Mouse (Mus musculus) hindbrain, embryonic 10.5 days (tissue): ENCODE data around the gene Zfp277. TPM values are rescaled to one million over a fixed set of nuclear protein-coding genes. Genes with fewer than 3 reads are reported as not detected.

Experiments
- DNase-seq: peaks from one replicate; pipeline ENCODE4 v3.0.0-alpha.2; 2017; ENCODE audit warnings: low spot score
- H3K27ac ChIP-seq: fragments of 300-500 bp; sonication (generic); 2 replicates; pipeline ENCODE4 v1.5.1; 2016; ENCODE audit warnings: mild to moderate bottlenecking, moderate library complexity
- H3K27me3 ChIP-seq: fragments of 300-500 bp; sonication (generic); 2 replicates; pipeline ENCODE4 v1.6.1; 2016; ENCODE audit warnings: mild to moderate bottlenecking; ENCODE audit not compliant: poor library complexity, insufficient read depth, severe bottlenecking
- H3K36me3 ChIP-seq: fragments of 300-500 bp; sonication (generic); 2 replicates; pipeline ENCODE4 v1.6.1; 2016; ENCODE audit warnings: mild to moderate bottlenecking, moderate library complexity
- H3K4me1 ChIP-seq: fragments of 300-500 bp; sonication (generic); replicated peaks from 2 replicates; pipeline ENCODE4 v1.6.1; 2016; ENCODE audit warnings: mild to moderate bottlenecking
- H3K4me3 ChIP-seq: fragments of 300-500 bp; sonication (generic); 2 replicates; pipeline ENCODE4 v1.5.1; 2016; ENCODE audit warnings: mild to moderate bottlenecking, moderate library complexity
- H3K9me3 ChIP-seq: fragments of 300-500 bp; sonication (generic); 2 replicates; pipeline ENCODE4 v1.6.1; 2016; ENCODE audit warnings: mild to moderate bottlenecking, moderate library complexity
- WGBS: fragments of 180-500 bp; shearing (Covaris S2); methylation state at CpG from one replicate; pipeline ENCODE4 v1.1.7; 2016; 5-methylcytosine and 5-hydroxymethylcytosine counted together
- polyA plus RNA-seq: library from polyadenylated mRNA; unstranded; fragments of >200 nt; fragmentation: Nextera tagmentation; extraction: Ambion mirVana; gene quantifications from 2 replicates; pipeline ENCODE4 v1.2.1, GENCODE M21; 2016

The Zfp277 gene
- polyA plus RNA-seq, 1 experiment from 2014 or later, result 36.0 TPM

GRCm38 (mm10) chr12:40462693-40463235 is 17.1 kb upstream of the Zfp277 start:
- 42% methylated on average over 7 of the region's 7 CpGs for WGBS
- H3K27me3 ChIP-seq, result no peaks in the 10 kb centered on the region
- H3K9me3 ChIP-seq, result no peaks in the 10 kb centered on the region
- H3K27ac ChIP-seq, result no peak overlapping the region; the same call in 1 of the 2 replicates
- DNase-seq, result no peak
- peaks cover 56% of the 10 kb centered on the region for H3K4me1 ChIP-seq
- no peaks in the 10 kb centered on the region for H3K36me3 ChIP-seq
- H3K4me3 ChIP-seq, result no peak overlapping the region

GRCm38 (mm10) chr12:40459673-40460265 is 14.1 kb upstream of the Zfp277 start:
- DNase-seq, result no peak
- Histone ChIP-seq H3K9me3 (no peaks in the 10 kb centered on the region), H3K27ac (peak overlapping the region; percentile 4; the same call in 1 of the 2 replicates), H3K4me3 (no peak overlapping the region), H3K36me3 (no peaks in the 10 kb centered on the region), H3K4me1 (peaks cover 37% of the 10 kb centered on the region), H3K27me3 (no peaks in the 10 kb centered on the region)
- WGBS, result 76% methylated on average over 6 of the region's 6 CpGs

GRCm38 (mm10) chr12:40458977-40459376 is 13.3 kb upstream of the Zfp277 start:
- Histone ChIP-seq H3K4me3 (no peak overlapping the region), H3K36me3 (no peaks in the 10 kb centered on the region), H3K27ac (no peak overlapping the region), H3K27me3 (no peaks in the 10 kb centered on the region), H3K9me3 (no peaks in the 10 kb centered on the region), H3K4me1 (peaks cover 29% of the 10 kb centered on the region)
- 70% methylated on average over 3 of the region's 3 CpGs for WGBS
- DNase-seq, result no peak

GRCm38 (mm10) chr12:40456517-40456916 is 10.8 kb upstream of the Zfp277 start:
- no peaks in the 10 kb centered on the region for H3K9me3 ChIP-seq
- H3K27me3 ChIP-seq, result no peaks in the 10 kb centered on the region
- H3K4me3 ChIP-seq, result no peak overlapping the region
- no peak overlapping the region for H3K27ac ChIP-seq
- H3K4me1 ChIP-seq, result peaks cover 12% of the 10 kb centered on the region
- peaks cover 4% of the 10 kb centered on the region; the same call in 1 of the 2 replicates for H3K36me3 ChIP-seq
- DNase-seq, result no peak
- 90% methylated on average over 2 of the region's 2 CpGs for WGBS

GRCm38 (mm10) chr12:40449119-40449795 is 3.6 kb upstream of the Zfp277 start:
- 73% methylated on average over 9 of the region's 9 CpGs for WGBS
- DNase-seq, result no peak

GRCm38 (mm10) chr12:40447561-40448355 is 2.1 kb upstream of the Zfp277 start:
- no peak overlapping the region for H3K27ac ChIP-seq
- DNase-seq, result no peak
- 19% methylated on average over 10 of the region's 10 CpGs for WGBS

More at GRCm38 (mm10) chr12:40449119-40449795, 3.6 kb upstream of the Zfp277 start:
- Histone ChIP-seq H3K4me1 (peaks cover 43% of the 10 kb centered on the region), H3K27ac (no peak overlapping the region), H3K36me3 (peaks cover 4% of the 10 kb centered on the region; the same call in 1 of the 2 replicates), H3K4me3 (no peak overlapping the region), H3K27me3 (no peaks in the 10 kb centered on the region), H3K9me3 (no peaks in the 10 kb centered on the region)

GRCm38 (mm10) chr12:40446450-40447381 is 1.0 kb upstream of the Zfp277 start:
- DNase-seq, result peak; percentile 71
- H3K4me3 ChIP-seq, result peak overlapping the region; percentile 82
- no peaks in the 10 kb centered on the region for H3K36me3 ChIP-seq
- peaks cover 43% of the 10 kb centered on the region for H3K4me1 ChIP-seq
- peak overlapping the region; percentile 94 for H3K27ac ChIP-seq
- WGBS, result under 1% methylated on average over 44 of the region's 44 CpGs
- H3K27me3 ChIP-seq, result no peaks in the 10 kb centered on the region
- no peaks in the 10 kb centered on the region for H3K9me3 ChIP-seq

More at GRCm38 (mm10) chr12:40447561-40448355, 2.1 kb upstream of the Zfp277 start:
- Histone ChIP-seq H3K36me3 (peaks cover 4% of the 10 kb centered on the region; the same call in 1 of the 2 replicates), H3K9me3 (no peaks in the 10 kb centered on the region), H3K4me3 (peak overlapping the region; percentile 82), H3K4me1 (peaks cover 43% of the 10 kb centered on the region), H3K27me3 (no peaks in the 10 kb centered on the region)

GRCm38 (mm10) chr12:40445206-40445605 is 496 bp downstream of the Zfp277 start:
- Histone ChIP-seq H3K27ac (peak overlapping the region; percentile 94), H3K4me3 (peak overlapping the region; percentile 82), H3K27me3 (no peaks in the 10 kb centered on the region), H3K4me1 (peaks cover 43% of the 10 kb centered on the region), H3K9me3 (no peaks in the 10 kb centered on the region), H3K36me3 (no peaks in the 10 kb centered on the region)
- no peak for DNase-seq
- 1% methylated on average over 16 of the region's 16 CpGs for WGBS

- Histone ChIP-seq H3K36me3 (no peaks in the 10 kb centered on the region), H3K27me3 (no peaks in the 10 kb centered on the region), H3K4me1 (peaks cover 26% of the 10 kb centered on the region), H3K27ac (peak overlapping the region; percentile 29; the same call in 1 of the 2 replicates), H3K4me3 (no peak overlapping the region), H3K9me3 (no peaks in the 10 kb centered on the region)
- DNase-seq, result no peak
- 10% methylated on average over 2 of the region's 2 CpGs for WGBS
These were observed 7.7 kb downstream of the Zfp277 start for GRCm38 (mm10) chr12:40438049-40438448.

- no peaks in the 10 kb centered on the region for H3K9me3 ChIP-seq
- peaks cover 41% of the 10 kb centered on the region for H3K4me1 ChIP-seq
- no peaks in the 10 kb centered on the region for H3K27me3 ChIP-seq
- H3K36me3 ChIP-seq, result no peaks in the 10 kb centered on the region
- H3K4me3 ChIP-seq, result no peak overlapping the region
- no peak for DNase-seq
- 77% methylated on average over 3 of the region's 3 CpGs for WGBS
- no peak overlapping the region for H3K27ac ChIP-seq
These were observed 11.6 kb downstream of the Zfp277 start for GRCm38 (mm10) chr12:40434101-40434500.

GRCm38 (mm10) chr12:40431075-40431474 is 14.6 kb downstream of the Zfp277 start:
- peak overlapping the region; percentile 59; the same call in 1 of the 2 replicates for H3K27ac ChIP-seq
- WGBS, result 49% methylated on average over 5 of the region's 5 CpGs
- no peaks in the 10 kb centered on the region for H3K9me3 ChIP-seq
- H3K4me1 ChIP-seq, result peaks cover 17% of the 10 kb centered on the region
- H3K36me3 ChIP-seq, result no peaks in the 10 kb centered on the region
- H3K4me3 ChIP-seq, result no peak overlapping the region
- no peaks in the 10 kb centered on the region for H3K27me3 ChIP-seq
- DNase-seq, result no peak

GRCm38 (mm10) chr12:40429976-40430375 is 15.7 kb downstream of the Zfp277 start:
- Histone ChIP-seq H3K4me1 (peaks cover 17% of the 10 kb centered on the region), H3K27ac (no peak overlapping the region), H3K9me3 (no peaks in the 10 kb centered on the region), H3K4me3 (no peak overlapping the region), H3K27me3 (no peaks in the 10 kb centered on the region), H3K36me3 (0 out of 2 replicates have a peak, but pooled peaks cover 4% of the 10 kb centered on the region)
- no peak for DNase-seq
- 70% methylated on average over 3 of the region's 3 CpGs for WGBS
